Mouse (Mus musculus) thymus, postnatal 36 days (tissue): ENCODE measurements around the gene Klhl42.

ENCODE experiments used
- DNase-seq, 2 experiments: peaks; one replicate each; pipeline ENCODE4 v3.0.0; 2022; ENCODE audit warnings: mixed read lengths in 2 of 2

Klhl42 gene

DNA sequence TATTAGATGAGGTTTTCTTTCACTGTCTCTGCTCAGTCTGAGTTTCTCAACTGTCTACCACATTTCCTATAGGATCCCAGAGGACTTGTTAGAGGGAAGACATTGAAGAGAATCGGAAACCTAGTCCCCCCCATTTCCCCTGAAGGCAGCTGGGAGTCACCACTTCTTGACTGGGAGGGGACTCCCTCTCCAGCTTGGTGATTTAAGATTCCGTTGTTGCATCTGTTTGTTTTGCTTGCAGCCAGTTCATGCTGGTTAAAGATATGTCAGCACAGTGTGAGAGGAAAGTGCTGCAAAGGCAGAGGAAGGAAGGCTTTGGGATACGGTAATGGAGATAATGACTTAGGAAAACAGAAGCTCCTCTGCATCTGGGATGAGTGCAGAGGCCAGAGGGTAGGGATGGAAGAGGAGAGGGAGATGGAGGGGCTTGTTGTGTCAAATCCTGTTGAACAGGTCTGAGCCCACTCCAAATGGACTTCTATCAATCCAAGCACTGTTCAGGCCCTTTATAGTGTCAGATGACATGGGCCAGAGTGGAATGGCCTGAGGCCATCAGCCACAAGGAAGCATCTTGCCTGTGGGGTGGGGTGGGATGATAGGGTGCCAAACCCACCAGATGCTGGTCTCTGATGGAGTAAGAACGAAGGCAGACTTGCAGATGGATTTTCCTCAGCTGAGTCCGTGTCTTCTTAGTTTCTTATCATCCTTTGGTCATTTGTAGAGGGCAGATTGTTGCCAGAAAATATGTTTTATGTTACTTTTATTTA is 70.8 kb downstream of the Klhl42 start:
- DNase-seq = no peak
